Mouse (Mus musculus) central nervous system, embryonic 14 days (tissue): ENCODE results near the gene Olfr1107. TPM values are rescaled to one million over a fixed set of nuclear protein-coding genes. Genes with fewer than 3 reads are reported as not detected.

Experiments
- polyA plus RNA-seq: library from polyadenylated mRNA; depleted of rRNA; stranded (reverse); fragments of >200 nt; gene quantifications from 2 replicates; pipeline ENCODE4 v1.2.3, GENCODE M21; 2012; rRNA removed

Gene Olfr1107
- not detected in 2 replicates for polyA plus RNA-seq

GRCm38 (mm10) chr2:87075717-87076116 is at the start of gene Olfr1107:
Olfr1107 (minus strand) TSS chr2:87075817.

GRCm38 (mm10) chr2:87114467-87114866 is 38.9 kb upstream of the Olfr1107 start, which contains the start of gene Olfr259:
Olfr259 (minus strand) TSS chr2:87114567.

GRCm38 (mm10) chr2:87095908-87096307 is 20.3 kb upstream of the Olfr1107 start, which contains the start of gene Olfr1109:
Olfr1109 (minus strand) TSS chr2:87096008.

GRCm38 (mm10) chr2:87052173-87052572 is 23.4 kb downstream of the Olfr1107 start, which contains the start of gene Olfr1106:
Olfr1106 (minus strand) TSS chr2:87052273.

GRCm38 (mm10) chr2:87036431-87036830 is 39.2 kb downstream of the Olfr1107 start, which contains the start of gene Olfr1105:
Olfr1105 (minus strand) TSS chr2:87036531.

GRCm38 (mm10) chr2:87026980-87027379 is 48.6 kb downstream of the Olfr1107 start, which contains the start of gene Olfr1104:
Olfr1104 (minus strand) TSS chr2:87027080.

Other genes with a start within 250 kb of the Olfr1107 start
- not detected in 2 replicates for gene Olfr1095, start 224.1 kb downstream of the Olfr1107 start, polyA plus RNA-seq
- gene Gm13723, start 201.0 kb downstream of the Olfr1107 start, polyA plus RNA-seq: not detected in 2 replicates
- not detected in 2 replicates for gene Olfr1097, start 183.6 kb downstream of the Olfr1107 start, polyA plus RNA-seq
- not detected in 2 replicates for gene Olfr1098, start 151.3 kb downstream of the Olfr1107 start, polyA plus RNA-seq
- not detected in 2 replicates for gene Olfr1099, start 115.1 kb downstream of the Olfr1107 start, polyA plus RNA-seq
- gene Olfr1100, start 95.9 kb downstream of the Olfr1107 start, polyA plus RNA-seq: not detected in 2 replicates
- gene Olfr1101, start 84.6 kb downstream of the Olfr1107 start, polyA plus RNA-seq: not detected in 2 replicates
- gene Olfr1102, start 77.4 kb downstream of the Olfr1107 start, polyA plus RNA-seq: not detected in 2 replicates
- not detected in 2 replicates for gene Olfr1104, start 48.7 kb downstream of the Olfr1107 start, polyA plus RNA-seq
- gene Olfr1105, start 39.3 kb downstream of the Olfr1107 start, polyA plus RNA-seq: not detected in 2 replicates
- not detected in 2 replicates for gene Olfr1106, start 23.5 kb downstream of the Olfr1107 start, polyA plus RNA-seq
- not detected in 2 replicates for gene Olfr1109, start 20.2 kb upstream of the Olfr1107 start, polyA plus RNA-seq
- not detected in 2 replicates for gene Olfr259, start 38.8 kb upstream of the Olfr1107 start, polyA plus RNA-seq
- not detected in 2 replicates for gene Olfr1110, start 64.5 kb upstream of the Olfr1107 start, polyA plus RNA-seq
- not detected in 2 replicates for gene Olfr1111, start 76.8 kb upstream of the Olfr1107 start, polyA plus RNA-seq
- gene Olfr1112, start 112.0 kb upstream of the Olfr1107 start, polyA plus RNA-seq: not detected in 2 replicates
- gene Olfr1113, start 133.2 kb upstream of the Olfr1107 start, polyA plus RNA-seq: not detected in 2 replicates
- gene Olfr1115, start 172.2 kb upstream of the Olfr1107 start, polyA plus RNA-seq: not detected in 2 replicates
- gene Olfr1116, start 191.7 kb upstream of the Olfr1107 start, polyA plus RNA-seq: not detected in 2 replicates
- gene Olfr1118, start 231.8 kb upstream of the Olfr1107 start, polyA plus RNA-seq: not detected in 2 replicates